In the genomic region with DNA sequence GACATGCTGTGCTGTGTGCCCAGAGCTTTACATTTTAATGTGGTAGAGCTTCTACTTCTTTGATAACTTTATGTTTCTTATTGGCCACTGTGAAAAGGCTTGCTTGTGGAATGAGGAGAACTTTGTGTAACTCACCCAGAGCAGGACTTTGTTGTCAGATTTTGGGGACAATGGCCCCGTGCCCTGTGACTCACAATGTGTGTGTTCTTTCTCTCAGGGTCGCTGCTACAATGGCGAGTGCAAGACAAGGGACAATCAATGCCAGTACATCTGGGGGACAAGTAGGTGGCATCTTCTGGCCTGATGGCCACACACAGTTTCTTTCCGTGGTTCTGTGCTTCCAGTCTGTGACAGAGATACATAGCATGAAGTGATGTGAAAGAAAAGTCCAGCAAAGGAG, we compare ENCODE assay signal across 29 mouse cellular contexts. TPM values are rescaled to one million over a fixed set of nuclear protein-coding genes. Genes with fewer than 3 reads are reported as not detected.
"Had no signal": no experiment of that assay in that cellular context is flagged by ENCODE, and none has a peak within 500 bp of the region (broad histone marks: within the 10 kb centered on the region; RNA-seq: fewer than 3 reads in every experiment).

No protein-coding gene starts in this region.

- H3K27ac ChIP-seq: kidney, postnatal 0 days; left cerebral cortex, adult 2 months; liver, embryonic 13.5 days had no signal

- H3K36me3 ChIP-seq: liver, embryonic 13.5 days had no signal

- H3K9me3 ChIP-seq: liver, embryonic 13.5 days had no signal

- H3K9ac ChIP-seq: liver, embryonic 13.5 days had no signal

- DNase-seq: kidney, postnatal 25 days; layer of hippocampus, postnatal 36 days; liver, embryonic 13.5 days; lung, adult 2 months; lung, postnatal 14 days; lung, postnatal 4 days; thymus, adult 18-20 months; thymus, postnatal 36 days had no signal

- H3K4me2 ChIP-seq: liver, embryonic 13.5 days had no signal

- H3K27me3 ChIP-seq: liver, embryonic 13.5 days had no signal

- H3K4me1 ChIP-seq: liver, embryonic 13.5 days had no signal

- H3K4me3 ChIP-seq: left cerebral cortex, adult 2 months; liver, embryonic 13.5 days had no signal

RNA-seq across cellular contexts. Expression of a gene that starts 51.8 kb away (rescaled TPM):
- total RNA-seq: layer of hippocampus, adult 8-10 months; layer of hippocampus, postnatal 10 days; layer of hippocampus, postnatal 36 days; left cerebral cortex, postnatal 10 days; liver, adult 2 months; megakaryocyte progenitor cell, adult 5-6 weeks; megakaryocyte-erythroid progenitor cell, adult 5-6 weeks; midbrain, postnatal 0 days had no signal
- polyA plus RNA-seq: kidney, embryonic 14.5 days; kidney, postnatal 0 days; limb, embryonic 11.5 days; limb, embryonic 14.5 days; liver, adult 2 months; liver, embryonic 13.5 days; liver, embryonic 16.5 days; lung, adult 2 months; lung, embryonic 16.5 days; midbrain, postnatal 0 days; neural tube, embryonic 11.5 days; neural tube, embryonic 14.5 days; small intestine, adult 2 months; spleen, adult 2 months; stomach, embryonic 16.5 days; testis, adult 2 months; urinary bladder, adult 2 months had no signal
